Mouse (Mus musculus) kidney, embryonic 16.5 days (tissue): Measurements from ENCODE around the gene Fam45a. TPM values are rescaled to one million over a fixed set of nuclear protein-coding genes. Genes with fewer than 3 reads are reported as not detected.
A peak's percentile ranks its signal among the peaks of the same experiment; 100 is the strongest.

Experiments
- ATAC-seq: fragments of 200-750 bp; cut with Nextera tagmentation; 2 replicates; pipeline ENCODE4 v1.8.0; 2017; ENCODE audit warnings: moderate TSS enrichment; ENCODE audit not compliant: low FRiP score, low TSS enrichment
- H3K27ac ChIP-seq: fragments of 300-500 bp; sonication (generic); 2 replicates; pipeline ENCODE4 v1.5.1; 2014; ENCODE audit warnings: low read length
- H3K27me3 ChIP-seq: fragments of 300-500 bp; sonication (generic); 2 replicates; pipeline ENCODE4 v1.6.1; 2014; ENCODE audit warnings: low read length, control low read depth, mixed read lengths; ENCODE audit not compliant: insufficient read depth
- H3K36me3 ChIP-seq: fragments of 300-500 bp; sonication (generic); 2 replicates; pipeline ENCODE4 v1.6.1; 2014; ENCODE audit warnings: low read length, control low read depth, mixed read lengths; ENCODE audit not compliant: insufficient read depth
- H3K4me1 ChIP-seq: fragments of 300-500 bp; sonication (generic); 2 replicates; pipeline ENCODE4 v1.6.1; 2014; ENCODE audit warnings: low read length, control low read depth, mixed read lengths; ENCODE audit not compliant: insufficient read depth
- H3K4me2 ChIP-seq: fragments of 300-500 bp; sonication (generic); replicated peaks from 2 replicates; pipeline ENCODE4 v1.6.1; 2014; ENCODE audit warnings: low read depth, low read length
- H3K4me3 ChIP-seq: fragments of 300-500 bp; sonication (generic); 2 replicates; pipeline ENCODE4 v1.5.1; 2014; ENCODE audit warnings: mild to moderate bottlenecking, low read length
- H3K9ac ChIP-seq: fragments of 300-500 bp; sonication (generic); replicated peaks from 2 replicates; pipeline ENCODE4 v1.6.1; 2014; ENCODE audit warnings: low read length
- H3K9me3 ChIP-seq: fragments of 300-500 bp; sonication (generic); 2 replicates; pipeline ENCODE4 v1.6.1; 2016; ENCODE audit warnings: low read length, control low read depth
- WGBS: fragments of 180-500 bp; shearing (Covaris S2); extraction: QIAGEN DNeasy Blood & Tissue Kit; methylation state at CpG from one replicate; pipeline ENCODE4 v1.1.7; 2014; 5-methylcytosine and 5-hydroxymethylcytosine counted together
- polyA plus RNA-seq: library from polyadenylated mRNA; unstranded; fragments of >200 nt; fragmentation: Nextera tagmentation; extraction: Ambion mirVana; gene quantifications from 2 replicates; pipeline ENCODE4 v1.2.1, GENCODE M21; 2015

Gene Fam45a
- polyA plus RNA-seq, 1 experiment from 2014 or later = 27.7 TPM

DNA sequence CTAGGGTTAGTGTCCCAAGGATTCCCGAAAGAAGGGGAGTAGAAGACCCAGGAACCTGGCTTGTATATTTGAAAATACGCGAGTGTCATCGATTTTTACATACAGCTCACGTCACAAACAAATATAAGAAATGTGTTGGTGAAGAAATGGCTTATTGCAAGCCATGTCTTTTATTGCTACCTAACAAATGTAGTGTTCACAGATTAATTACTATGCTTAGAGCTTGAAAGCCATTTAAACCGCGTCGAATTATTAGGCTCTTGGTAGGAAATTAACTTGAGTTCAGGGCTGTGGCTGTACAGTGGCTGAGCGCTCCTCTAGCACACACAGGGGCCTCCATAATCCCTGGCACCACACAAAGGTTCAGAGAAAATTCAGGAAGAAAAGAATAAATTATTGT lies 20.2 kb upstream of the Fam45a start:
- ATAC-seq = no peak
- no peaks in the 10 kb centered on the region for H3K36me3 ChIP-seq
- peak overlapping the region; percentile 100 for H3K27ac ChIP-seq
- peak overlapping the region; percentile 99 for H3K4me3 ChIP-seq
- H3K27me3 ChIP-seq = no peaks in the 10 kb centered on the region
- WGBS = 19% methylated on average over 9 of the region's 9 CpGs
- H3K4me2 ChIP-seq = peak overlapping the region; percentile 78
- H3K4me1 ChIP-seq = peaks cover 24% of the 10 kb centered on the region
- H3K9me3 ChIP-seq = no peaks in the 10 kb centered on the region
- H3K9ac ChIP-seq = peak overlapping the region; percentile 100

DNA sequence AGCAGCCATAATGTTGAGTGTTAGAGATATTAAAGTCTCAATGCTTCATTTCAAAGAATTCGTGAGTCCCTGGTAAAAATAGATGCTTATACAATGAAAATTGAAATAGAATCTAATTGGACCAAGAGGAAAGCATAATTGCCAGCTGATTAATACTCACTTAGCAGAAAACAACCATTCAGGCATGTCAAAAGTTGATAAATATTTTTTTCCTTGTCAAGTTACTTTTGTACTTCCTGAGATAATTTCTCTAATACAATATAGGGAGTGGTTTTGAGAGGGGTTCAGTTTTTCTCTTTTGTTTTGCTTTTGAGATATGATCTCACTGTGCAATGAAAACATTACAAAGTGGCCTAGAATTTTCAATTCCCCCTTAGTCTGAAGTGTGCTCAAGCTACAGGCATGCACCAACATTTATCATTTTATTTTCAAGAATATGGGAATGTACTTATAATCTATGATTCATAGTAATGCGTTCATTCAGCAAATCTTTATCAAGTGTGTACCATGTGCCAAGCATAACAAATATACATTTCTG lies 18.1 kb upstream of the Fam45a start:
- Histone ChIP-seq H3K36me3 (no peaks in the 10 kb centered on the region), H3K27me3 (no peaks in the 10 kb centered on the region), H3K27ac (no peak overlapping the region), H3K4me2 (no peak overlapping the region), H3K9ac (no peak overlapping the region), H3K4me1 (peaks cover 10% of the 10 kb centered on the region), H3K4me3 (no peak overlapping the region), H3K9me3 (no peaks in the 10 kb centered on the region)
- no peak for ATAC-seq
- 85% methylated on average over 2 of the region's 2 CpGs for WGBS

DNA sequence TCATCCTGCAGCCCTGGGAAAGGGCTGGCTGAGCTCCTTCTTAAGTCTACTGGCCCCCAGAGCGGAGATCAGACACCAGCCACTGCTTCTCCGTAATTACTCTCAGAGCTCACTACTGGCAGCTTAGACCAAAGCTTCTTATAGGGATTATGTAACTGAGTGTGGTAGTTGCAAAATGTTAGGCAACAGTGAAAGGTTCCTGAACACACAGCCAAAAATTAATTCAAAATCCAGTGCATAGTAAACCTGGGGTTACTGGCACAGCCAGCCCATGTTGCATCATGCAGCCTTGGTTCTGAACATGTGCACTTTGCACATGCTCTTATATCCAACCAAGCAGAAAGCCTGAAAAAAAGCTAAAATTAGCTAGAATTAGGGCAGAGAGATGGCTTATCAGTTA lies 16.1 kb upstream of the Fam45a start:
- Histone ChIP-seq H3K4me1 (peaks cover 5% of the 10 kb centered on the region; the same call in 1 of the 2 replicates), H3K27me3 (no peaks in the 10 kb centered on the region), H3K36me3 (no peaks in the 10 kb centered on the region), H3K9me3 (no peaks in the 10 kb centered on the region), H3K4me2 (no peak overlapping the region), H3K9ac (no peak overlapping the region), H3K27ac (no peak overlapping the region), H3K4me3 (no peak overlapping the region)
- WGBS = 94% methylated on average over 2 of the region's 2 CpGs
- ATAC-seq = no peak

DNA sequence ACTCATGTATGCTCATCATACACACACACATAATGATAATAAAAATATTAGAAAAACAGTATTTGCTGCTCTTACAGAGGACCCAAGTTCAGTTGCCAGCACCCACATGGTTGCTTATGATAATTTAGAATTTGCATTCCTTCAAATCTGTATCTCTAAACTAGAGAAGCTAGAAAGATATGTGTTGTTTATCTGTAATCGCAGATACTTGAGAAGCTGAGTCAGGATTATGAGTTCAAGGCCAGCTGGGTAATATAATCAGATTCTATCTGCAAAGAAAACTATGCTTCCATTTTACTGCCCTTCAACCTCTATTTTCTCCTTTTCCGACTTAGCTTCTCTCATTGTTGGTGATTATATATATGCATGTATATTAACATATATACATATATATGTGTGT lies 14.0 kb upstream of the Fam45a start:
- H3K4me3 ChIP-seq = no peak overlapping the region
- no peaks in the 10 kb centered on the region for H3K4me1 ChIP-seq
- no peak for ATAC-seq
- H3K27me3 ChIP-seq = no peaks in the 10 kb centered on the region
- no peak overlapping the region for H3K4me2 ChIP-seq
- no peaks in the 10 kb centered on the region for H3K9me3 ChIP-seq
- H3K36me3 ChIP-seq = no peaks in the 10 kb centered on the region
- H3K27ac ChIP-seq = no peak overlapping the region
- no peak overlapping the region for H3K9ac ChIP-seq
- 83% methylated on average over 2 of the region's 2 CpGs for WGBS

DNA sequence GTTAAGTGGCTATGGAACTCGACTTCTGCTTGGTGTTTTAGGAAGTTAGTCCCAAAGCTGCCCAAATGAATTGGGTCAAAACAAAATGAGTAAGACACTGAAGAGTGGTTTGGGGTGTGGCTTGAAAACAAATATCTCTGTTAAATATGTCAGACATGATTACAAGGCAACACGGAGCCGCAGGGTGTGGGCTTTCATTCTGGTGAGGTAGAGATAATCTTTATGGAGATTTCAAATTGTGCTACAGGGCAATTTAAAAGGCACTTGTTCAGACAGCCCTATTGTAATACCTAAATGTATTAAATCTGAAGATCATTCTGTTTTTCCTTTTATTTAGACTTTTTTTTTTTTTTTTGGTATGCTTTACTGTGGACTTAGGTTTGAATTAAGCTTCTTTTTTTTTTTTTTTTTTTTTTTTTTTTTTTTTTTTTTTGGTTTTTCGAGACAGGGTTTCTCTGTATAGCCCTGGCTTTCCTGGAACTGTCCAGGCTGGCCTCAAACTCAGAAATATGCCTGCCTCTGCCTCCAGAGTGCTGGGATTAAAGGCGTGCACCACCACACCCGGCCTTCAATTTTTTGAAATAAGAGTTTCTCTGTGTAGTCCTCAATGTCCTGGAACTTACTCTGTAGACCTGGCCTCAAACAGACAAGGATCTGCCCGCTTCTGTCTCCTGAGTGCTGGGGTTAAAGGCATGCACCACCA lies 11.4 kb upstream of the Fam45a start:
- H3K4me2 ChIP-seq = no peak overlapping the region
- H3K4me1 ChIP-seq = no peaks in the 10 kb centered on the region
- no peak for ATAC-seq
- no peaks in the 10 kb centered on the region for H3K36me3 ChIP-seq
- no peak overlapping the region for H3K9ac ChIP-seq
- H3K4me3 ChIP-seq = no peak overlapping the region
- 81% methylated on average over 6 of the region's 7 CpGs for WGBS
- H3K27ac ChIP-seq = no peak overlapping the region
- H3K9me3 ChIP-seq = no peaks in the 10 kb centered on the region
- no peaks in the 10 kb centered on the region for H3K27me3 ChIP-seq

DNA sequence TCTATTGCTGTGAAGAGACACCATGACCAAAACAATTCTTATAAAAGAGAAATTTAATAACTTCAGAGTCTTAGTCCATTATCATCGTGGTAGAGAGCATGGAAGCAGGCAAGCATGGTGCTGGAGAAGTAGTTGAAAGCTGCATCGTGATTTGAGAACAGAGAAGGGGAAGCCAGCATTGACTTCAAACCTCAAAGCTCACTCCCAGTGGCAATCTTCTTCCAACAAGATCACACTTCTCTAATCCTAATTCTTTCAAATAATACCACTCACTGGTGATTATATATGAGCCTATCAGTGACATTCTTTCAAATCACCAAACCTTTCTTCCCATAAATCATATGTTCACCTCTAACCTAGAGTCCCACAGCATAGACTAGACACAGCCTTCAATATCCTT lies 6.5 kb upstream of the Fam45a start:
- 58% methylated on average over 2 of the region's 2 CpGs for WGBS
- no peak overlapping the region for H3K4me3 ChIP-seq
- no peaks in the 10 kb centered on the region for H3K4me1 ChIP-seq
- no peak overlapping the region for H3K27ac ChIP-seq
- H3K9me3 ChIP-seq = no peaks in the 10 kb centered on the region
- ATAC-seq = no peak
- H3K36me3 ChIP-seq = no peaks in the 10 kb centered on the region
- no peak overlapping the region for H3K9ac ChIP-seq
- H3K4me2 ChIP-seq = no peak overlapping the region
- H3K27me3 ChIP-seq = no peaks in the 10 kb centered on the region

DNA sequence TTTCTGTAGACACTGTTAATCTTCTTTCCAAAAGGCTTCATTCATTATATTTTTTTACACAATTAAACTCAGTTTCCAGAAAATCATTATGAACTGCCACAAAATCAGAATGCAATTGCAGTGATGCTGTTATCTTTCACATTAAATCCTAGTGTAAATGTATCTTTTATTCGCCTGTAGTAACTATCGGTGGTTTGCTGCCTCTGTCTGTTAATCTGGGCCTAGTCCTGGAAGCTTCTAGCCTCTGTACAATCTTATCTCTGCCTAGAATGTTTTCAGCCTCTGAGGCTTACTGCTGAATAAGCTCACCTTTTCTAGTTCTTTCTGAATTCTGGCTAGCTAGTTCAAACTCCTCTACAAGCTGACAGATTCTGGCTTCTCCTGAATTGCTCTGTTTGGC lies 1.5 kb upstream of the Fam45a start:
- Histone ChIP-seq H3K9me3 (no peaks in the 10 kb centered on the region), H3K27ac (no peak overlapping the region), H3K4me2 (no peak overlapping the region), H3K4me3 (no peak overlapping the region), H3K27me3 (no peaks in the 10 kb centered on the region), H3K4me1 (peaks cover 10% of the 10 kb centered on the region), H3K9ac (no peak overlapping the region), H3K36me3 (0 out of 2 replicates have a peak, but pooled peaks cover under 1% of the 10 kb centered on the region)
- WGBS = 96% methylated on average over 2 of the region's 2 CpGs
- no peak for ATAC-seq

DNA sequence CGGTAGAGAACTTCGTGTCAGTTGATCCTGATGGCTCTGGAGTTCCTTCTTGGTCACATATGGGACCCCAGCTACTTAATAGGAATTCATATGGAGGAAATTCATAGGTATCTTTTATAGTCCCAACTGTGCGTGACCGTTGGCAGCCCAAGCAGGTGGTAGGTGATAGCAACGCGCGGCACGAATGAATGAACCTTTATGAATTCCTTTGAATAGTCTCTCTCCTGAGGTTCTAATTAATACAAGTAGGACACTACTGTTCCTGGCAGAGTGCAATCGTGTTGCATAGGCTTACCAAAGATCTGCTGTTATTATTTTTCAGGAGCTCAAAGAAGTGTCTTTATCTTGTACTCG lies 628 bp downstream of the Fam45a start:
- H3K4me1 ChIP-seq = peaks cover 10% of the 10 kb centered on the region
- no peaks in the 10 kb centered on the region for H3K27me3 ChIP-seq
- H3K4me3 ChIP-seq = peak overlapping the region; percentile 74
- 19% methylated on average over 10 of the region's 10 CpGs for WGBS
- peak overlapping the region; percentile 70 for H3K4me2 ChIP-seq
- ATAC-seq = no peak; the same call in 1 of the 2 replicates
- no peak overlapping the region for H3K27ac ChIP-seq
- H3K9me3 ChIP-seq = no peaks in the 10 kb centered on the region
- H3K36me3 ChIP-seq = peaks cover 12% of the 10 kb centered on the region; the same call in 1 of the 2 replicates
- H3K9ac ChIP-seq = peak overlapping the region; percentile 84

DNA sequence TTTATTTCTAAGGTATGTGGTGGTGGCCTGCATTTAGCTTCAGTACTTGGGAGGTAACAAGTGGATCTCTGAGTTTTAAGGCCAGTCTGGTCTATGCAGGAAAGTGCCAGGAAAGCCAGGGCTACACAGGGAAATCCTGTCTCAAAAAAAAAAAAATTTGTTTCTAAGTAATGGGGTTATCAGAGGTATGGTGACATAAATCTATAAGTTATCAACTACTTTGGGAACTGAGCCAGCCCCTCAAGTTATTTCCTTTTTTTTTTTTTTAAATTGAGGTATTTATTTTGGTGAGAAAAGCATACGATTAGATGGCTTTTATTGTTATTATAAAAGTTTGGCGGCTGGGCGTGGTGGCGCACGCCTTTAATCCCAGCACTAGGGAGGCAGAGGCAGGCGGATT lies 1.7 kb downstream of the Fam45a start:
- Histone ChIP-seq H3K27me3 (no peaks in the 10 kb centered on the region), H3K9me3 (no peaks in the 10 kb centered on the region), H3K4me3 (no peak overlapping the region), H3K36me3 (peaks cover 15% of the 10 kb centered on the region; the same call in 1 of the 2 replicates), H3K27ac (no peak overlapping the region), H3K4me2 (no peak overlapping the region), H3K9ac (no peak overlapping the region), H3K4me1 (peaks cover 10% of the 10 kb centered on the region)
- WGBS = 96% methylated on average over 6 of the region's 6 CpGs
- no peak for ATAC-seq

DNA sequence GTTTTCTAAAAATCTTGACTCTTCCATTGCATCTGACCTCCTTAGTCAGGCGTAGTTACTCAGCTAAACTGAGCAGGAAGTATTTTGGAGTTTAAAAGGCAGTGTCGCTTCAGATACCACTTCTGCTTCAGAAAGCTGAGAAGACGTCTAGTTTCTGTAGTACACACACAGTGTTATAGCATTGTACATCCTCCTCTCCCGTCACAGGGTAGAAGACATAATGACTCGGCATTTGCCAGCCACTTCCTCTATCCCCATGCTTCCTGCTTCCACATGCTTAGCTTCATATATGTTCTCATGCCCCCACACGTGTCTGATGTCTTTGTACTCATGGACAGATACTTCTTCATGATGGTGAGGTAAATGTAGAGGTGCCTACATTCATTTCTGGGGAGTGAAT lies 7.3 kb downstream of the Fam45a start:
- no peaks in the 10 kb centered on the region for H3K9me3 ChIP-seq
- H3K27ac ChIP-seq = no peak overlapping the region
- H3K4me1 ChIP-seq = no peaks in the 10 kb centered on the region
- peaks cover 44% of the 10 kb centered on the region for H3K36me3 ChIP-seq
- 82% methylated on average over 6 of the region's 6 CpGs for WGBS
- H3K9ac ChIP-seq = no peak overlapping the region
- H3K27me3 ChIP-seq = no peaks in the 10 kb centered on the region
- no peak overlapping the region for H3K4me2 ChIP-seq
- ATAC-seq = no peak
- H3K4me3 ChIP-seq = no peak overlapping the region
